Mouse (Mus musculus) megakaryocyte, embryonic 14.5 days (primary cell): ENCODE data around the gene Kpna7.

ENCODE experiments used
- FLI1 ChIP-seq: IDR thresholded peaks from 2 replicates; pipeline ENCODE4 v1.6.1; 2012; ENCODE audit warnings: low read length, inconsistent platforms, mixed read lengths
- GATA1 ChIP-seq: IDR thresholded peaks from 3 replicates; pipeline ENCODE4 v1.6.1; 2012; ENCODE audit warnings: mixed read lengths, low read length, inconsistent platforms, borderline replicate concordance

DNA sequence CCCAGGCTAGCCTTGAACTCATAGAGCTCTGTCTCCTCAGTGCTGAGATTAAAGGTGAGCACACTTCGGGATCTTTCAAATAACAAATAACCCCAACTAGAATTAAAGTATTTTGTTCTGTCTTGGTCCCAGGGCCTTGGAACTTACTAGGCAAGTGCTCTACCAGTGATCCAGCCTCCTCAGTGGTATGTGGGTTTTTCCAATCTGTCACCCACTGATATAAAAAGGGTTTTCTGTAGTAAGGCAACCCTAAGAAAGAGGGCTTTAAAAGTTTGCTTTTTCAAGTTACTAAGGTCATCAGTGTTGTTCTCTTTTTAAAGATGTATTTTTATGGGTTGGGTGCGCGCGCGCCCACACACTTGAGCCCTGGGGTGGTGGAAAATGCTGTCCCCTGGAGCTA lies 31.9 kb upstream of the Kpna7 start:
- TF ChIP-seq FLI1 (no peak), GATA1 (no peak)
